Comparison of ENCODE assay signal across 28 mouse cellular contexts in genomic region chr6:41607637-41608036, GRCm38 (mm10). TPM values are rescaled to one million over a fixed set of nuclear protein-coding genes. Genes with fewer than 3 reads are reported as not detected.
A peak's percentile ranks its signal among the peaks of the same experiment; 100 is the strongest.
DNase-seq lines count a peak whose midpoint lies in the region; ATAC-seq and TF ChIP-seq lines count a peak whose summit lies in the region.
"Had no signal": no experiment of that assay in that cellular context is flagged by ENCODE, and none has a peak within 500 bp of the region (broad histone marks: within the 10 kb centered on the region; RNA-seq: fewer than 3 reads in every experiment).

No protein-coding gene starts in this region.

- H3K36me3 ChIP-seq in hindbrain, embryonic 14.5 days (replicated peaks; ENCODE audit: control insufficient read depth, insufficient read depth) = 0 out of 2 replicates have a peak, but pooled peaks cover 4% of the 10 kb centered on the region
- no peaks in the 10 kb centered on the region for H3K36me3 ChIP-seq in hindbrain, embryonic 10.5 days
- no peaks in the 10 kb centered on the region for H3K36me3 ChIP-seq in neural tube, embryonic 13.5 days
- no peaks in the 10 kb centered on the region for H3K36me3 ChIP-seq in hindbrain, embryonic 16.5 days (ENCODE audit: control insufficient read depth, insufficient read depth, low read length)
- no peaks in the 10 kb centered on the region for H3K36me3 ChIP-seq in myocyte (ENCODE audit: control insufficient read depth, insufficient read depth)
- no peaks in the 10 kb centered on the region for H3K36me3 ChIP-seq in heart, embryonic 12.5 days
- H3K36me3 ChIP-seq: embryonic facial prominence, embryonic 12.5 days; G1E; limb, embryonic 10.5 days; liver, embryonic 15.5 days; lung, embryonic 15.5 days had no signal

- no peaks in the 10 kb centered on the region for H3K9me3 ChIP-seq in hindbrain, embryonic 14.5 days (ENCODE audit: control insufficient read depth, low read length)
- no peaks in the 10 kb centered on the region for H3K9me3 ChIP-seq in hindbrain, embryonic 10.5 days
- no peaks in the 10 kb centered on the region for H3K9me3 ChIP-seq in neural tube, embryonic 13.5 days
- no peaks in the 10 kb centered on the region for H3K9me3 ChIP-seq in hindbrain, embryonic 16.5 days (ENCODE audit: control insufficient read depth, low read length)
- no peaks in the 10 kb centered on the region for H3K9me3 ChIP-seq in heart, embryonic 12.5 days (replicated peaks)
- H3K9me3 ChIP-seq: embryonic facial prominence, embryonic 12.5 days; G1E; limb, embryonic 10.5 days; liver, embryonic 15.5 days; lung, embryonic 15.5 days; megakaryocyte, embryonic 14.5 days had no signal

- H3K4me2 ChIP-seq in hindbrain, embryonic 14.5 days (replicated peaks) = peak overlapping the region; percentile 99
- H3K4me2 ChIP-seq in neural tube, embryonic 13.5 days = peak overlapping the region; percentile 82
- H3K4me2 ChIP-seq in hindbrain, embryonic 16.5 days (ENCODE audit: low read length) = peak overlapping the region; percentile 78
- peak overlapping the region; percentile 86 for H3K4me2 ChIP-seq in myocyte (ENCODE audit: low read depth)
- H3K4me2 ChIP-seq in heart, embryonic 12.5 days = no peak overlapping the region
- H3K4me2 ChIP-seq: embryonic facial prominence, embryonic 12.5 days; liver, embryonic 15.5 days; lung, embryonic 15.5 days had no signal

- no peak for TF ChIP-seq POLR2A in myocyte (IDR thresholded peaks at IDR 0.05; ENCODE audit: insufficient read length, low read depth)

- H3K79me2 ChIP-seq in myocyte (ENCODE audit: control insufficient read depth, insufficient read depth) = no peaks in the 10 kb centered on the region

- H3ac ChIP-seq in myocyte (ENCODE audit: control insufficient read depth, insufficient read length) = no peak overlapping the region

- H3K4me1 ChIP-seq in hindbrain, embryonic 14.5 days (replicated peaks; ENCODE audit: control insufficient read depth, insufficient read depth, low read length) = peaks cover 27% of the 10 kb centered on the region
- peaks cover 12% of the 10 kb centered on the region for H3K4me1 ChIP-seq in hindbrain, embryonic 10.5 days (replicated peaks)
- H3K4me1 ChIP-seq in neural tube, embryonic 13.5 days (replicated peaks) = peaks cover 31% of the 10 kb centered on the region
- H3K4me1 ChIP-seq in hindbrain, embryonic 16.5 days (ENCODE audit: control insufficient read depth, insufficient read depth, low read depth, low read length) = peaks cover 17% of the 10 kb centered on the region
- peaks cover 7% of the 10 kb centered on the region for H3K4me1 ChIP-seq in heart, embryonic 12.5 days (replicated peaks)

- WGBS in hindbrain, embryonic 14.5 days = 71% methylated on average over 5 of the region's 5 CpGs
- WGBS in hindbrain, embryonic 10.5 days = 61% methylated on average over 5 of the region's 5 CpGs
- WGBS in neural tube, embryonic 13.5 days = 67% methylated on average over 5 of the region's 5 CpGs
- WGBS in hindbrain, embryonic 16.5 days = 64% methylated on average over 5 of the region's 5 CpGs
- 51% methylated on average over 5 of the region's 5 CpGs for WGBS in heart, embryonic 12.5 days

- no peak overlapping the region for H3K27ac ChIP-seq in hindbrain, embryonic 14.5 days
- H3K27ac ChIP-seq in hindbrain, embryonic 10.5 days = no peak overlapping the region
- H3K27ac ChIP-seq in neural tube, embryonic 13.5 days (replicated peaks) = no peak overlapping the region
- H3K27ac ChIP-seq in hindbrain, embryonic 16.5 days (ENCODE audit: low read depth, low read length) = no peak overlapping the region
- H3K27ac ChIP-seq in heart, embryonic 12.5 days (ENCODE audit: poor library complexity, severe bottlenecking) = no peak overlapping the region
- H3K27ac ChIP-seq: embryonic facial prominence, embryonic 12.5 days; limb, embryonic 10.5 days; liver, embryonic 15.5 days; lung, embryonic 15.5 days; stomach, postnatal 0 days had no signal

- no peak overlapping the region for H3K9ac ChIP-seq in hindbrain, embryonic 14.5 days
- H3K9ac ChIP-seq in neural tube, embryonic 13.5 days = no peak overlapping the region
- no peak overlapping the region for H3K9ac ChIP-seq in hindbrain, embryonic 16.5 days (ENCODE audit: low read depth, low read length)
- H3K9ac ChIP-seq in heart, embryonic 12.5 days = no peak overlapping the region
- H3K9ac ChIP-seq: embryonic facial prominence, embryonic 12.5 days; liver, embryonic 15.5 days; lung, embryonic 15.5 days had no signal

- no peak overlapping the region for H3K4me3 ChIP-seq in hindbrain, embryonic 14.5 days (replicated peaks; ENCODE audit: low read length)
- H3K4me3 ChIP-seq in hindbrain, embryonic 10.5 days = no peak overlapping the region
- peak overlapping the region; percentile 5; the same call in 1 of the 2 replicates for H3K4me3 ChIP-seq in neural tube, embryonic 13.5 days
- H3K4me3 ChIP-seq in hindbrain, embryonic 16.5 days (ENCODE audit: low read length) = no peak overlapping the region
- no peak overlapping the region for H3K4me3 ChIP-seq in myocyte
- no peak overlapping the region for H3K4me3 ChIP-seq in heart, embryonic 12.5 days
- H3K4me3 ChIP-seq: embryonic facial prominence, embryonic 12.5 days; limb, embryonic 10.5 days; liver, embryonic 15.5 days; lung, embryonic 15.5 days; megakaryocyte, embryonic 14.5 days had no signal

- H3K27me3 ChIP-seq in hindbrain, embryonic 14.5 days (ENCODE audit: control insufficient read depth, insufficient read depth, low read length) = no peaks in the 10 kb centered on the region
- peaks cover 9% of the 10 kb centered on the region for H3K27me3 ChIP-seq in hindbrain, embryonic 10.5 days (ENCODE audit: insufficient read depth, poor library complexity, severe bottlenecking)
- no peaks in the 10 kb centered on the region for H3K27me3 ChIP-seq in neural tube, embryonic 13.5 days
- no peaks in the 10 kb centered on the region for H3K27me3 ChIP-seq in hindbrain, embryonic 16.5 days (replicated peaks; ENCODE audit: control insufficient read depth, insufficient read depth, low read length)
- no peaks in the 10 kb centered on the region for H3K27me3 ChIP-seq in myocyte (ENCODE audit: control insufficient read depth, insufficient read depth, insufficient read length)
- peaks cover 21% of the 10 kb centered on the region for H3K27me3 ChIP-seq in heart, embryonic 12.5 days (replicated peaks)
- H3K27me3 ChIP-seq: CH12.LX; embryonic facial prominence, embryonic 12.5 days; lung, embryonic 15.5 days; Patski had no signal

- ATAC-seq in hindbrain, embryonic 14.5 days (ENCODE audit: low FRiP score) = no peak
- ATAC-seq in neural tube, embryonic 13.5 days (ENCODE audit: low read depth) = no peak
- no peak for ATAC-seq in hindbrain, embryonic 16.5 days
- ATAC-seq in heart, embryonic 12.5 days (ENCODE audit: insufficient number of reproducible peaks, low FRiP score) = no peak
- ATAC-seq: inflammation-experienced regulatory T-cells, adult 6 months; Patski had no signal

- DNase-seq in hindbrain, embryonic 14.5 days (ENCODE audit: low spot score) = no peak
- DNase-seq in hindbrain, embryonic 10.5 days (ENCODE audit: low spot score) = no peak
- no peak for DNase-seq in neural tube, embryonic 10.5 days (ENCODE audit: extremely low spot score, low spot score)
- DNase-seq in frontal cortex, adult 2 months (ENCODE audit: extremely low spot score in 1 of 2, low spot score in 1 of 2) = no peak
- DNase-seq: adrenal gland, postnatal 36 days; cerebellum, adult 11 months; cerebellum, postnatal 10 days; gastrocnemius, postnatal 14 days; heart, adult 18-20 months; kidney, adult 8-10 months; kidney, postnatal 10 days; liver; lung, postnatal 36 days had no signal

TF ChIP-seq in myocyte, 11 proteins besides CTCF, POLR2A, EP300 and RAD21:
- TF ChIP-seq TCF12 (IDR thresholded peaks at IDR 0.05; ENCODE audit: insufficient read depth, poor library complexity, severe bottlenecking) = peak; percentile 51
- TF ChIP-seq E2F4 (IDR thresholded peaks at IDR 0.05; ENCODE audit: insufficient read depth) = no peak
- TF ChIP-seq USF1 (IDR thresholded peaks at IDR 0.05; ENCODE audit: low read depth) = no peak
- TF ChIP-seq MYOG (IDR thresholded peaks at IDR 0.05; ENCODE audit: control insufficient read depth in 1 of 3, insufficient read depth in 1 of 3, insufficient read length in 2 of 3, low read depth in 2 of 3) = peak in 2 of 3 experiments; percentile 70 to 80
- TF ChIP-seq TCF3 (IDR thresholded peaks at IDR 0.05; ENCODE audit: insufficient read length, low read depth) = no peak
- TF ChIP-seq CEBPB (IDR thresholded peaks at IDR 0.05; ENCODE audit: insufficient read depth, poor library complexity, severe bottlenecking) = no peak
- no peak for TF ChIP-seq REST (IDR thresholded peaks at IDR 0.05; ENCODE audit: insufficient read depth, insufficient read length)
- TF ChIP-seq POLR2AphosphoS2 (IDR thresholded peaks at IDR 0.05; ENCODE audit: insufficient read length, low read depth) = no peak
- TF ChIP-seq MAX (IDR thresholded peaks at IDR 0.05; ENCODE audit: low read depth) = no peak
- TF ChIP-seq SRF (IDR thresholded peaks at IDR 0.05; ENCODE audit: control insufficient read depth, insufficient read length, low read depth) = no peak
- peak in 2 of 3 experiments; percentile 93 to 95 for TF ChIP-seq MYOD1 (IDR thresholded peaks at IDR 0.05; ENCODE audit: control insufficient read depth in 1 of 3, insufficient read length in 2 of 3, low read depth in 2 of 3)

RNA-seq across cellular contexts. Expression of gene Ephb6, which starts 2.4 kb away (rescaled TPM):
- 33.5 and 41.7 TPM in 2 replicates for polyA plus RNA-seq in hindbrain, embryonic 14.5 days (2014; fragmentation: Nextera tagmentation; extraction: Ambion mirVana)
- polyA plus RNA-seq in hindbrain, embryonic 10.5 days (2016; fragmentation: Nextera tagmentation; extraction: Ambion mirVana) = 13.4 and 13.9 TPM in 2 replicates
- polyA plus RNA-seq in neural tube, embryonic 13.5 days (2015; fragmentation: Nextera tagmentation; extraction: Ambion mirVana) = 24.1 and 29.8 TPM in 2 replicates
- polyA plus RNA-seq in hindbrain, embryonic 16.5 days (2015; fragmentation: Nextera tagmentation; extraction: Ambion mirVana) = 39.4 and 46.6 TPM in 2 replicates
- polyA plus RNA-seq in myocyte (2012; fragmentation: generic; extraction: Trizol) = 49.6 TPM
- polyA plus RNA-seq in frontal cortex, adult 2 months (2012; rRNA removed) = 76.3 and 108 TPM in 2 replicates
- polyA plus RNA-seq in heart, embryonic 12.5 days (2016; fragmentation: Nextera tagmentation; extraction: Ambion mirVana) = 4.7 and 5.0 TPM in 2 replicates

RNA-seq across cellular contexts. Expression of gene Trpv6, which starts 28.6 kb away (rescaled TPM):
- polyA plus RNA-seq in hindbrain, embryonic 14.5 days (2014; fragmentation: Nextera tagmentation; extraction: Ambion mirVana) = 0.92 and 1.4 TPM in 2 replicates
- polyA plus RNA-seq in hindbrain, embryonic 10.5 days (2016; fragmentation: Nextera tagmentation; extraction: Ambion mirVana) = 0.25 and 0.41 TPM in 2 replicates
- 0.65 and 0.81 TPM in 2 replicates for polyA plus RNA-seq in neural tube, embryonic 13.5 days (2015; fragmentation: Nextera tagmentation; extraction: Ambion mirVana)
- 0.61 and 1.2 TPM in 2 replicates for polyA plus RNA-seq in hindbrain, embryonic 16.5 days (2015; fragmentation: Nextera tagmentation; extraction: Ambion mirVana)
- 0.25 TPM for polyA plus RNA-seq in myocyte (2012; fragmentation: generic; extraction: Trizol)
- 0.72 and 0.74 TPM in 2 replicates for polyA plus RNA-seq in frontal cortex, adult 2 months (2012; rRNA removed)
- 0.11 TPM in 1 of 2 replicates, not detected in the other for polyA plus RNA-seq in heart, embryonic 12.5 days (2016; fragmentation: Nextera tagmentation; extraction: Ambion mirVana)
- polyA plus RNA-seq: G1E; heart, embryonic 14.5 days had no signal
